Mouse (Mus musculus): Measurements from ENCODE around the gene Sox11.

DNA sequence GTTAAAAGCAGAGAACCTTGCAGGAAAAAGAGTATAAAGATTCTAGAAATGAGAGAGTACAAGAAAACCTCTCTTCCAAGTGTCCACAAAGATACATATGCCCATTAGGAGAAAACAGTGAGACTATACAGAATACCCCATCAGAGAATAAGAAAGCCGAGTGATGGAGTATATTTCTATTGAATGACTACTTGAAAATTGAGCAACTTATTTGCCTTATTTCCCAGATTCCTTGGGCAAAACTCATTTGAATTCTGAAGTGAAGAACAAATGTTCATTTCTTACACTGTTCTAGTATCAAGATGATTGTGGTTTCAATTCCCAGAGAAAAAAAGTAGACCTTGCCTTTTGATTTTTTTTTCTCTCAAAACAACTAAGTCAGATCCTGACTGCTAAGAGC lies 4.9 kb downstream of the Sox11 start:
- TF ChIP-seq TAL1 (IDR thresholded peaks at IDR 0.05; ENCODE audit: low read length) (no peak), GATA1 (IDR thresholded peaks at IDR 0.05; ENCODE audit: low read length) (no peak)

Measured in erythroblast, embryonic 14.5 days (primary cell).